Mouse (Mus musculus) kidney, adult 2 months (tissue): Measurements from ENCODE around the gene Gm3739.
"Not testable (repeated sequence)": the region's sequence is repeated elsewhere in the genome, so short reads cannot be mapped to it uniquely, and the experiment has no call there.

Experiments used
- CTCF ChIP-seq: fragments of 200-500 bp; conservative IDR thresholded peaks from 2 replicates; pipeline ENCODE4 v1.5.1; 2011; ENCODE audit warnings: low read depth, mild to moderate bottlenecking, control low read depth, low read length, moderate library complexity, mixed read lengths; ENCODE audit not compliant: insufficient read depth, insufficient read length
- POLR2A ChIP-seq: fragments of 200-500 bp; IDR thresholded peaks from one replicate; pipeline ENCODE4 v1.6.1; 2011; ENCODE audit warnings: low read depth, low read length, control low read depth

DNA sequence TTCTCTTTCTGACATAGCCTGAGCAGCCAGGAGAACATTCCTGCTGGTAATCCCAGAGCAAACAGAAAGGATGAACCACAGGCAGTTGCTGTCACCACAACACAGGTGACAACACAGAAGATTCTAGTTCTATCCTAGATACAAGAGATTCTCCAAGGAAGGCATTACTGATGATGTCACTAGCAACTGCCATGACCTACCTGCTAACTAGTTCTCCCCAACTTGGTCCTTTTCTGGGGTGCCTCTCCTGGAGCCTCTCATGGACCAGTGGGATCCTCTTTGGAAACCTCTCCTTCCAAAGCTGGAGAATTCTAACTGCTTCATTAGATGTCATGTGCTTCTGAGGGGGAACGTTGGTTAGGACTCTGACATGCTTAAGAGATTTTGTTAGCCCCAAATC, 17.4 kb upstream of the Gm3739 start, which contains the start of gene Gm5797:
- not testable (repeated sequence) for TF ChIP-seq CTCF, POLR2A
